Mouse (Mus musculus): ENCODE results near the gene Mtpn.

Gene Mtpn

GRCm38 (mm10) chr6:35539304-35540009 lies at the start of gene Mtpn:
Mtpn (minus strand) TSS chr6:35539888.
- DNase-seq (ENCODE audit: low spot score) = peak; percentile 93

- DNase-seq (ENCODE audit: low spot score) = no peak
These were observed 29.0 kb upstream of the Mtpn start for GRCm38 (mm10) chr6:35568731-35569130.

GRCm38 (mm10) chr6:35567755-35568154 lies 28.1 kb upstream of the Mtpn start:
- no peak for DNase-seq (ENCODE audit: low spot score)

GRCm38 (mm10) chr6:35559950-35560349 lies 20.3 kb upstream of the Mtpn start:
- no peak for DNase-seq (ENCODE audit: low spot score)

- DNase-seq (ENCODE audit: low spot score) = no peak
These were observed 4.7 kb upstream of the Mtpn start for GRCm38 (mm10) chr6:35544352-35544751.

- DNase-seq (ENCODE audit: low spot score) = no peak
These were observed 3.1 kb upstream of the Mtpn start for GRCm38 (mm10) chr6:35542656-35543400.

- no peak for DNase-seq (ENCODE audit: low spot score)
These were observed 689 bp upstream of the Mtpn start for GRCm38 (mm10) chr6:35540377-35540776.

GRCm38 (mm10) chr6:35538757-35539303 lies 858 bp downstream of the Mtpn start:
- DNase-seq (ENCODE audit: low spot score) = no peak

- DNase-seq (ENCODE audit: low spot score) = no peak
These were observed 3.7 kb downstream of the Mtpn start for GRCm38 (mm10) chr6:35536021-35536420.

GRCm38 (mm10) chr6:35513362-35513761 lies 26.3 kb downstream of the Mtpn start:
- no peak for DNase-seq (ENCODE audit: low spot score)

GRCm38 (mm10) chr6:35504781-35505180 lies 34.9 kb downstream of the Mtpn start:
- no peak for DNase-seq (ENCODE audit: low spot score)

- no peak for DNase-seq (ENCODE audit: low spot score)
These were observed 36.8 kb downstream of the Mtpn start for GRCm38 (mm10) chr6:35502904-35503303.

GRCm38 (mm10) chr6:35499978-35500667 lies 39.6 kb downstream of the Mtpn start:
- DNase-seq (ENCODE audit: low spot score) = no peak

- DNase-seq (ENCODE audit: low spot score) = no peak
These were observed 42.3 kb downstream of the Mtpn start for GRCm38 (mm10) chr6:35497406-35497805.

- DNase-seq (ENCODE audit: low spot score) = no peak
These were observed 45.8 kb downstream of the Mtpn start for GRCm38 (mm10) chr6:35493851-35494250.

GRCm38 (mm10) chr6:35479651-35480335 lies 59.9 kb downstream of the Mtpn start:
- DNase-seq (ENCODE audit: low spot score) = no peak

GRCm38 (mm10) chr6:35476830-35477229 lies 62.9 kb downstream of the Mtpn start:
- DNase-seq (ENCODE audit: low spot score) = no peak

GRCm38 (mm10) chr6:35463450-35464395 lies 76.0 kb downstream of the Mtpn start:
- DNase-seq (ENCODE audit: low spot score) = no peak

- no peak for DNase-seq (ENCODE audit: low spot score)
These were observed 77.2 kb downstream of the Mtpn start for GRCm38 (mm10) chr6:35462484-35462883.
